Mouse (Mus musculus) cerebellum, adult 18-20 months (tissue): Measurements from ENCODE around the gene Coq7.

Experiments used
- DNase-seq, 2 experiments: peaks; one replicate each; pipeline ENCODE4 v3.0.0; 2021

The Coq7 gene

GRCm38 (mm10) chr7:118494892-118495579 lies 38.1 kb downstream of the Coq7 start:
- DNase-seq: no peak

DNA sequence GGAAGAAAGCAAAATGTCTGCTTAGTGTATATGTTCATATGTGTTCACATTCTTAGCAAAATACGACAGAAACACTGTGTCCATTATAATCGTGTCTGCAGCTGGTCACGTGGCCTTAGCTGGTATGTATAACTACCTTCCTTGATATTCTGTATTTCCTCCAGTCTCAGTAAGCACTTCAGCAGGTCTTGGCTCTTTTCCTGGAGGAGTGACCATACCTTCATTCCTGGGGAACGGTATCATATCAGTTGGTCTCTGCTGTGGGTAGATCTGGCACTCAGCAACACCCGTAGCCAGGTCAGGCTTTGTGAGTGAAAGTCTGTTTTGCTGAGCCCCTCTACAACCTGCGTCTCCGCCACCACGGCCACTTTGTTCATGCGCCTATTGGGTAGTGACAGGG lies 39.3 kb downstream of the Coq7 start:
- no peak for DNase-seq

GRCm38 (mm10) chr7:118491431-118492147 lies 41.6 kb downstream of the Coq7 start, which contains the start of gene Itpripl2:
Gene Itpripl2, minus strand, starts transcription at chr7:118491975.
- DNase-seq: no peak

GRCm38 (mm10) chr7:118490666-118491430 lies 42.3 kb downstream of the Coq7 start:
- DNase-seq: no peak

GRCm38 (mm10) chr7:118489706-118490665 lies 43.2 kb downstream of the Coq7 start:
- DNase-seq: no peak

DNA sequence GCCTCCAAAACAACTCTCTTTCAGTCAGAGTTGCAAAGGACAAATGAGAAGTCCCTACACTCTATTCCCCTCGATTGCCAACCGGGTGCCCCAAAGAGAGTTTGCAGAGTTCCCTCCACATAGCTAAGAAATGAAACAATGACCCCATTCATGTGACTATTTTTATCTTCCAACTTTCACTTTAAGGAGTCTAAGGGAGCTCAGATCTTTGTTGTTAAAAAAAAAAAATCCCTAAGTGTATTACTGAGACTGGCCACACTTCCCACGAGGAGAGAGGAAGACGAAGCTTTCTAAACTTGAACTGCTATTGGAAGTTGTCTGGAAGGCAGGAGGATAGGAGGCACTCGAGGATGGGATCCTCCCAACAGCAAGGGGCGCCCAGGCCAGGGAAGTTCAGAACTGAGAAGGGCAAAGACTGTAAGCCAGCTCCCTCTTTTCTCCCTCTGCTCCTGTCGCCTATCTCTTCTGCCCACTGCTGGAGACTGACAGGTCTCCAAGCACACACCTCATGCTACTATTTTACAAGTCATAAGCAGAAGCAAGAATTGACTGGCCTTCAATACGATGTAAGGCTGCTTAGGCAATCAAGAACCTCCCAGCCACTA lies 45.0 kb downstream of the Coq7 start:
- no peak for DNase-seq

DNA sequence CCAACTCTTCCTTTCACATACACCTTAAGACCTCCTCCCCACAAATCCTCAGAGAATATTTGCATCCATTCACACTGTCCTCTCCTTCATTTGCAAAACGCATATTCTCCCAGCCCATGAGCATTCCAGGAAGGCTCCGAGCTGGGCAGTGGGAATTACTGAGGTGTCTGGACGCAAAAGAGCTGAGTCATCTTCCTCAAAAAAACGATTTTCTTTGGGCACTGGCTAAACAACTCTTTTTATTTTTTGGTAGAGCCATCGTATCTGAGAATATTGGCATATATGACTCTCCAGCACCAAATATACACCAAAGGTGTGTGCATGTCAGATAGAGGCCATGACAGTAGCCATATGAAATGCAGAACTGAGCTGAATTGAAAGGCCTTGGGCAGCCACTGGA lies 46.2 kb downstream of the Coq7 start:
- no peak for DNase-seq

DNA sequence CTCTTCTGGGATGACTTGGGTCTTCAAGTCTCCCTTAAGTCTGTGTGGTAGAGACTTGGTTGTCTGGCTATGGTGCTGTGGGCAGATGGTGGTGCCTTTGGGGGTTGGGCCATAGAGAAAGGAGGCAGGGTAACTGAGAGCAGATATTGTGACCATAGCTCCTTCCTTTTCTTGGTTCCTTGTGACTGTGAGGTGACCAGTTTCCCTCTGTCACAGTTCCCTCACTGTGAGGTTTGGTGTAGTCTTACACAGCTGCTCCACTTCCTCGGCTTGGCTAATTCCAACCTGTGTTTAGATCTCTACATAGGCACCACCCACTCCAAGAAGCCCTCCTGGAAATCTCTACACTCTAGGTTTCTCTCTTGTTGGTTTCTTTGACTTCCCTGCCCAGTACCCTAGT lies 49.2 kb downstream of the Coq7 start:
- DNase-seq: no peak

DNA sequence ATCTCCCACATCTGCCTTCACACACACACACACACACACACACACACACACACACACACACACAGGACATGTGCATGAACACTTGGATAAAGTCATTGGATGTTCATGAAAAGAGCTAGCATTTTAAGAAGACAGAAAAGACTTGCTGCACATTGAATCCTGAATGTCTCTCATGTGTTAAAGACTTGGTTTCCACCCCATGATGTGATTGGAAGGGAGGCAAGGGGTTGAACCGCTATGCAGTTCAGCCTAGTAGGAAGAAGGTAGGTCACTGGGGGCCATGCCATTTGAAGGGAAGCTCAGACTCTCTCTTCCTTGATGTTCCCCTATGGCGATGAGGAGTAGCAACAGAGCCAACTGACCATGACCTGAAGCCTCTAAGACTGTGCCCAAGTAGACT lies 51.2 kb downstream of the Coq7 start:
- no peak for DNase-seq

DNA sequence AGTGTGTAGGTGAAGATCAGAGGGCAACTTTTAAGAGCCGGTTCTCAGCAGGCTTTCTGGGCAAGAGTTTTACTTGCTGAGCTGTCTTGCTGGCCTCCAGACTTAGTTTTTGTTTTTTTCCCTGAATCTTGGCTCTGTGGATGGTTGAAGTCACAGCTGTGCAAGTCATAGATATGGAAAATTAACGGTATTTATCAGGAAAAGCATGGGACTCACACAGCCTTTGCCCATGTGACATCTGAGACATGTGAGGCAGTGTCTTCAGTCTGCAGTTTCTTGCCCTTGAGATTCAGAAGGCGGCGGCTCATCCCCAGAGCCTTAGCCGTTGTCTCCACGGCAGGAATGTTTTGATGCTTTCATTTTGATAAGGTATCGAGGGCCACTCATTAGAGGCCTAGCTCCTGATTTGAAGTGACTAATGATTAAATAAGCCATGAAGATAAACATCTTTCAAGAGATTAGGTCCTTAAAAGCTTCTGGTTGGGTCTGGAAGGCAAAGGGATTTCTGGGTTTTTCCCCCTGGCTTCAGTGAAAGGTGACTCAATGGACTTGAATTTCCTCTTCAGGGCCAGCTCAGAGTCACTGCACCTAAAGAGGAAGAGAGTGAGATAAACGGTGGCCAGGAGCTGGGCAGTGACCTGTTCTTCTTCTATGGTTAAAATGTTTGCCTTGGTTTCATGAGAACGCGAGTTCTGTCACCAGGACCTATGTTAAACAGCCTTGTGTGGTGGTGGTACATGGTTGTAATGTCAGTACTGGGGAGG lies 51.9 kb downstream of the Coq7 start:
- no peak for DNase-seq

- DNase-seq: no peak
These were observed 52.9 kb downstream of the Coq7 start for GRCm38 (mm10) chr7:118480160-118480709.

- DNase-seq: no peak
These were observed 54.3 kb downstream of the Coq7 start for GRCm38 (mm10) chr7:118478835-118479312.

GRCm38 (mm10) chr7:118476428-118476827 lies 56.7 kb downstream of the Coq7 start:
- DNase-seq: no peak

DNA sequence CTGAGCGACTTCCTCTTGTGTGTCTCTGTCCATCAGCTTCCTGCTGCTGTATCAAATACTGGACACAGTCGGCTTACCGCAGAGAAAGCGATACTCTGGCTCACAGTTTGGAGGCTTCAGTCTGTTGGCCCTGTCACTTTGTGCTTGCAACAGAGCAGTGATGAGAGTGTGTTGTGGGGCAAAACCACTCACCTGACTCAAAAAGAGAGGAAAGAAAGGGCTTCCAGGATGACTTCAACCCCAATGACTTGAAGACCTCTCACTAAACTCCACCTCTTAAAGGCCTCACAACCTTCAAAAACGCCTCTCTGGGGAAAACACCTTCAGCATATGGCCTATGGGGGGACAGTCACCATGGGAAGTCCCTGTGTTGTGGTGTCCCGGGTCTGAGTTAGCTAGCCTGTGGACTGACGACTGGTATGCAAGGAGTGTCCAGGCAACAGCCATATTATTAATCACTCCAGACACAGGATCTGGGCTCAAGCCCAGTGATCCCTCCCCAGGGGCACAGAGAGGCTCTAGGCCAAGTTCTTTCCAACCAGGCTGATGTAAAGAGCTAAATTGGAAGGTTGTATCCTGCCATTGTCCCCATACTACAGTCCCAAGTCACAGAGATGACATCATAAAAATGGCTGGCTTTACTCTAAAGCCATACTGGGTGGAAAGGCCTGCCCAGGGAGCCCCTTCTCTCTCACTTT lies 58.0 kb downstream of the Coq7 start:
- DNase-seq: no peak

- no peak for DNase-seq
These were observed 60.3 kb downstream of the Coq7 start for GRCm38 (mm10) chr7:118472886-118473285.

DNA sequence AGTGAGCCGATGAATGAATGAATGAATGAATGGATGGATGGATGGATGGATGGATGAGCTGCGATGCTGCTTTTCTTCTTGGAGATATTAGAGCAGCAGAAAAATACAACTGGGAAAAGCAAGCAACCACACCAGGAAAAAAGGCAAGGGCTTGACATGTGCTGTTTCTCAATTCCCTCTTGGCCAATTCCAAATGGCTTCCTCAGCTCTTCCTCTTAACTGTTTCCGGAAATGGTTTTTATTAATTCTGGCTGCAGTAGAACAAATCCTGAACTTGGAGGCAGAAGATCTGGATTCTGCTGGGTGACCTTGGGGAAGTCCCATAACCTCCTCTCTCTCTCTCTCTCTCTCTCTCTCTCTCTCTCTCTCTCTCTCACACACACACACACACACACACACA lies 65.1 kb downstream of the Coq7 start:
- no peak for DNase-seq

- DNase-seq: no peak
These were observed 68.7 kb downstream of the Coq7 start for GRCm38 (mm10) chr7:118464432-118464831.

- DNase-seq: no peak
These were observed 70.1 kb downstream of the Coq7 start for GRCm38 (mm10) chr7:118462818-118463762.
